Mouse (Mus musculus) myocyte (in vitro differentiated cells): ENCODE measurements at regions not wholly inside any gene's neighbourhood (a gene's known extent, or its start where the extent isn't known, plus 50 kb on each side); places are given as distances from the start of the nearest gene placed in this dataset.

Experiments
- E2F4 ChIP-seq: IDR thresholded peaks from one replicate; pipeline ENCODE4 v1.6.1; 2011; ENCODE audit warnings: mild to moderate bottlenecking, control low read depth, moderate library complexity; ENCODE audit not compliant: insufficient read depth
- MYOD1 ChIP-seq, 3 experiments: IDR thresholded peaks; one replicate each; pipeline ENCODE4 v1.6.1; 2011; ENCODE audit warnings: control low read depth in 2 of 3, low read depth in 2 of 3, mild to moderate bottlenecking in 2 of 3, moderate library complexity in 1 of 3; ENCODE audit not compliant: insufficient read length in 2 of 3, control insufficient read depth in 1 of 3
- MYOG ChIP-seq, 3 experiments: IDR thresholded peaks; one replicate each; pipeline ENCODE4 v1.6.1; 2011; ENCODE audit warnings: control low read depth in 2 of 3, low read depth in 2 of 3, mild to moderate bottlenecking in 2 of 3; ENCODE audit not compliant: insufficient read length in 2 of 3, control insufficient read depth in 1 of 3, insufficient read depth in 1 of 3
- POLR2A ChIP-seq: IDR thresholded peaks from one replicate; pipeline ENCODE4 v1.6.1; 2011; ENCODE audit warnings: low read depth, mild to moderate bottlenecking, control low read depth, moderate library complexity; ENCODE audit not compliant: insufficient read length
- POLR2AphosphoS2 ChIP-seq: IDR thresholded peaks from one replicate; pipeline ENCODE4 v1.6.1; 2011; ENCODE audit warnings: low read depth, control low read depth; ENCODE audit not compliant: insufficient read length
- REST ChIP-seq: IDR thresholded peaks from one replicate; pipeline ENCODE4 v1.6.1; 2011; ENCODE audit warnings: mild to moderate bottlenecking, control low read depth, moderate library complexity; ENCODE audit not compliant: insufficient read depth, insufficient read length
- USF1 ChIP-seq: IDR thresholded peaks from one replicate; pipeline ENCODE4 v1.6.1; 2011; ENCODE audit warnings: low read depth, mild to moderate bottlenecking, control low read depth, moderate library complexity

DNA sequence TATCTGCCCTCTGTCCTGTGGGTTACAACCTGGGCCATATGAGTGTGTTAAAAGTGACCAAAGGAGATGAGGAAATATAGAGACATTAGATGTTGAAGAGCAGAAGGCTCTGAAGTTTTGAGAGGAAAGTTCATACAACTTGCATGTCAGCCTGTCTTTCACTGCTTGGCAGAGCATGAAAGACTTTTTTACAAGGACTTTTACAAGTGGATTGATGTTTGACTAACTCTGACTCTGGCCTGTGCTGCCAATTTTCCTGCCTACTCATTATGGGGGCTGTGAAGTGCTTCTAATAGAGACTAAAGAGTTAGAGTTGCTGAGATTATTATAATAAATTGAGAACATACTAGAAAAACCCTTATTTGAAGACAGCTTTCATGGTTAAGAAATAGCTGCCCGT lies 71.4 kb downstream of the Car2 start:
- no peak for TF ChIP-seq POLR2A
- no peak for TF ChIP-seq POLR2AphosphoS2
- TF ChIP-seq MYOD1 (IDR thresholded peaks at IDR 0.05; ENCODE audit: control insufficient read depth in 1 of 3, insufficient read length in 2 of 3, low read depth in 2 of 3): no peak
- no peak for TF ChIP-seq USF1
- TF ChIP-seq E2F4: no peak
- no peak for TF ChIP-seq REST
- no peak for TF ChIP-seq MYOG (IDR thresholded peaks at IDR 0.05; ENCODE audit: control insufficient read depth in 1 of 3, insufficient read depth in 1 of 3, insufficient read length in 2 of 3, low read depth in 2 of 3)
